Mouse (Mus musculus) neural tube, embryonic 14.5 days (tissue): ENCODE measurements around the gene Tnk2. TPM values are rescaled to one million over a fixed set of nuclear protein-coding genes. Genes with fewer than 3 reads are reported as not detected.

Experiments
- ATAC-seq: fragments of 200-750 bp; cut with Nextera tagmentation; 2 replicates; pipeline ENCODE4 v1.8.0; 2017; ENCODE audit warnings: low read depth, mild to moderate bottlenecking, moderate TSS enrichment, moderate library complexity
- H3K27ac ChIP-seq: fragments of 300-500 bp; sonication (generic); 2 replicates; pipeline ENCODE4 v1.5.1; 2014; ENCODE audit warnings: low read depth, mild to moderate bottlenecking, control low read depth, low read length, moderate library complexity, mixed read lengths
- H3K27me3 ChIP-seq: fragments of 300-500 bp; sonication (generic); 2 replicates; pipeline ENCODE4 v1.6.1; 2014; ENCODE audit warnings: low read length; ENCODE audit not compliant: control insufficient read depth, insufficient read depth
- H3K36me3 ChIP-seq: fragments of 300-500 bp; sonication (generic); 2 replicates; pipeline ENCODE4 v1.6.1; 2014; ENCODE audit warnings: low read length, mixed read lengths; ENCODE audit not compliant: control insufficient read depth, insufficient read depth
- H3K4me1 ChIP-seq: fragments of 300-500 bp; sonication (generic); 2 replicates; pipeline ENCODE4 v1.6.1; 2014; ENCODE audit warnings: low read length; ENCODE audit not compliant: control insufficient read depth, insufficient read depth
- H3K4me2 ChIP-seq: fragments of 300-500 bp; sonication (generic); 2 replicates; pipeline ENCODE4 v1.6.1; 2014; ENCODE audit warnings: mild to moderate bottlenecking, low read depth, low read length, control low read depth
- H3K4me3 ChIP-seq: fragments of 300-500 bp; sonication (generic); 2 replicates; pipeline ENCODE4 v1.5.1; 2014; ENCODE audit warnings: low read depth, low read length, control low read depth, mixed read lengths
- H3K9ac ChIP-seq: fragments of 300-500 bp; sonication (generic); replicated peaks from 2 replicates; pipeline ENCODE4 v1.6.1; 2014; ENCODE audit warnings: low read depth, mild to moderate bottlenecking, control low read depth, low read length, mixed read lengths
- H3K9me3 ChIP-seq: fragments of 300-500 bp; sonication (generic); 2 replicates; pipeline ENCODE4 v1.6.1; 2016; ENCODE audit warnings: low read length; ENCODE audit not compliant: control insufficient read depth
- WGBS: fragments of 180-500 bp; shearing (Covaris S2); extraction: QIAGEN DNeasy Blood & Tissue Kit; methylation state at CpG from one replicate; pipeline ENCODE4 v1.1.7; 2014; 5-methylcytosine and 5-hydroxymethylcytosine counted together
- polyA plus RNA-seq: library from polyadenylated mRNA; unstranded; fragments of >200 nt; fragmentation: Nextera tagmentation; extraction: Ambion mirVana; gene quantifications from 2 replicates; pipeline ENCODE4 v1.2.1, GENCODE M21; 2014

The Tnk2 gene
- 18.7 and 23.9 TPM in 2 replicates for polyA plus RNA-seq

GRCm38 (mm10) chr16:32643661-32644061 lies at the start of gene Tnk2:
Gene Tnk2 (plus strand): TSS chr16:32643874.
- H3K4me1 ChIP-seq, result peaks cover 18% of the 10 kb centered on the region
- WGBS, result 2% methylated on average over 36 of the region's 40 CpGs
- H3K4me3 ChIP-seq, result peak within 1 kb of the TSS; percentile 89
- no peaks in the 10 kb centered on the region for H3K36me3 ChIP-seq
- H3K9ac ChIP-seq, result peak within 1 kb of the TSS; percentile 86
- no peaks in the 10 kb centered on the region; the same call in 1 of the 2 replicates for H3K27me3 ChIP-seq
- no peaks in the 10 kb centered on the region for H3K9me3 ChIP-seq
- H3K4me2 ChIP-seq, result peak within 1 kb of the TSS; percentile 85
- peak; percentile 86 for ATAC-seq
- H3K27ac ChIP-seq, result peak within 1 kb of the TSS; percentile 84

- Histone ChIP-seq H3K27ac (no peak overlapping the region), H3K27me3 (no peaks in the 10 kb centered on the region), H3K4me3 (no peak overlapping the region), H3K9ac (no peak overlapping the region), H3K4me2 (no peak overlapping the region), H3K36me3 (no peaks in the 10 kb centered on the region), H3K9me3 (no peaks in the 10 kb centered on the region), H3K4me1 (no peaks in the 10 kb centered on the region)
- 85% methylated on average over 5 of the region's 5 CpGs for WGBS
- no peak for ATAC-seq
Measured at GRCm38 (mm10) chr16:32593916-32594315, 49.8 kb upstream of the Tnk2 start.

GRCm38 (mm10) chr16:32594701-32595100 lies 49.0 kb upstream of the Tnk2 start:
- 84% methylated on average over 5 of the region's 5 CpGs for WGBS
- ATAC-seq, result no peak
- no peak overlapping the region for H3K4me3 ChIP-seq
- H3K36me3 ChIP-seq, result no peaks in the 10 kb centered on the region
- no peaks in the 10 kb centered on the region for H3K9me3 ChIP-seq
- no peaks in the 10 kb centered on the region for H3K27me3 ChIP-seq
- no peak overlapping the region for H3K27ac ChIP-seq
- no peak overlapping the region for H3K9ac ChIP-seq
- no peak overlapping the region for H3K4me2 ChIP-seq
- no peaks in the 10 kb centered on the region for H3K4me1 ChIP-seq

GRCm38 (mm10) chr16:32595142-32595855 lies 48.4 kb upstream of the Tnk2 start:
- no peaks in the 10 kb centered on the region for H3K9me3 ChIP-seq
- no peak overlapping the region for H3K4me2 ChIP-seq
- ATAC-seq, result no peak
- H3K9ac ChIP-seq, result no peak overlapping the region
- no peak overlapping the region for H3K27ac ChIP-seq
- H3K36me3 ChIP-seq, result no peaks in the 10 kb centered on the region
- no peaks in the 10 kb centered on the region for H3K4me1 ChIP-seq
- H3K4me3 ChIP-seq, result no peak overlapping the region
- no peaks in the 10 kb centered on the region for H3K27me3 ChIP-seq
- 89% methylated on average over 10 of the region's 10 CpGs for WGBS

- Histone ChIP-seq H3K4me1 (no peaks in the 10 kb centered on the region), H3K4me2 (no peak overlapping the region), H3K36me3 (no peaks in the 10 kb centered on the region), H3K27ac (no peak overlapping the region), H3K27me3 (no peaks in the 10 kb centered on the region), H3K9ac (no peak overlapping the region), H3K9me3 (no peaks in the 10 kb centered on the region), H3K4me3 (no peak overlapping the region)
- WGBS, result 28% methylated on average over 4 of the region's 4 CpGs
- ATAC-seq, result no peak
Measured at GRCm38 (mm10) chr16:32597909-32598381, 45.7 kb upstream of the Tnk2 start.

GRCm38 (mm10) chr16:32599151-32599550 lies 44.5 kb upstream of the Tnk2 start:
- H3K27me3 ChIP-seq, result no peaks in the 10 kb centered on the region
- H3K4me2 ChIP-seq, result no peak overlapping the region
- 94% methylated on average over 1 of the region's 1 CpGs for WGBS
- H3K9me3 ChIP-seq, result no peaks in the 10 kb centered on the region
- no peaks in the 10 kb centered on the region for H3K36me3 ChIP-seq
- no peak overlapping the region for H3K27ac ChIP-seq
- no peaks in the 10 kb centered on the region for H3K4me1 ChIP-seq
- no peak overlapping the region for H3K9ac ChIP-seq
- ATAC-seq, result no peak
- H3K4me3 ChIP-seq, result no peak overlapping the region

- ATAC-seq, result no peak
- no peaks in the 10 kb centered on the region for H3K9me3 ChIP-seq
- no peak overlapping the region for H3K27ac ChIP-seq
- H3K36me3 ChIP-seq, result no peaks in the 10 kb centered on the region
- H3K9ac ChIP-seq, result no peak overlapping the region
- H3K4me2 ChIP-seq, result no peak overlapping the region
- WGBS, result 89% methylated on average over 3 of the region's 3 CpGs
- no peak overlapping the region for H3K4me3 ChIP-seq
- no peaks in the 10 kb centered on the region for H3K27me3 ChIP-seq
- no peaks in the 10 kb centered on the region for H3K4me1 ChIP-seq
Measured at GRCm38 (mm10) chr16:32602193-32602685, 41.4 kb upstream of the Tnk2 start.

- no peaks in the 10 kb centered on the region for H3K27me3 ChIP-seq
- H3K4me1 ChIP-seq, result peaks cover 11% of the 10 kb centered on the region
- ATAC-seq, result no peak
- H3K9ac ChIP-seq, result no peak overlapping the region
- H3K27ac ChIP-seq, result no peak overlapping the region; the same call in 1 of the 2 replicates
- WGBS, result 46% methylated on average over 7 of the region's 7 CpGs
- no peaks in the 10 kb centered on the region for H3K9me3 ChIP-seq
- H3K4me3 ChIP-seq, result peak overlapping the region; percentile 78; the same call in 1 of the 2 replicates
- peak overlapping the region; percentile 78 for H3K4me2 ChIP-seq
- H3K36me3 ChIP-seq, result no peaks in the 10 kb centered on the region
Measured at GRCm38 (mm10) chr16:32607562-32608343, 35.9 kb upstream of the Tnk2 start.

- WGBS, result 10% methylated on average over 8 of the region's 8 CpGs
- Histone ChIP-seq H3K27me3 (no peaks in the 10 kb centered on the region), H3K4me1 (peaks cover 11% of the 10 kb centered on the region), H3K4me3 (peak overlapping the region; percentile 78), H3K9me3 (no peaks in the 10 kb centered on the region), H3K36me3 (no peaks in the 10 kb centered on the region), H3K9ac (peak overlapping the region; percentile 87), H3K27ac (peak overlapping the region; percentile 96), H3K4me2 (peak overlapping the region; percentile 78)
- no peak for ATAC-seq
Measured at GRCm38 (mm10) chr16:32608344-32608711, 35.3 kb upstream of the Tnk2 start.
